Comparison of ENCODE assay signal across 13 mouse cellular contexts in genomic region chr10:98972359-98972758, GRCm38 (mm10).
"Had no signal": no experiment of that assay in that cellular context is flagged by ENCODE, and none has a peak within 500 bp of the region (broad histone marks: within the 10 kb centered on the region; RNA-seq: fewer than 3 reads in every experiment).

No protein-coding gene starts in this region.

- H3K27ac ChIP-seq: kidney, postnatal 0 days; limb, embryonic 15.5 days; liver, embryonic 12.5 days; neural tube, embryonic 15.5 days; stomach, postnatal 0 days had no signal

- H3K4me3 ChIP-seq: limb, embryonic 15.5 days; liver, embryonic 12.5 days; myocyte; neural tube, embryonic 15.5 days had no signal

- DNase-seq: kidney, adult 8-10 months; kidney, postnatal 36 days; lung, embryonic 14.5 days; lung, postnatal 10 days; lung, postnatal 4 days; midbrain, embryonic 14.5 days; thymus, postnatal 4 days had no signal

- H3K9me3 ChIP-seq: limb, embryonic 15.5 days; liver, embryonic 12.5 days; neural tube, embryonic 15.5 days had no signal

- ATAC-seq: liver, embryonic 12.5 days had no signal

- H3K9ac ChIP-seq: limb, embryonic 15.5 days; liver, embryonic 12.5 days; lung, embryonic 14.5 days; neural tube, embryonic 15.5 days had no signal

- H3K27me3 ChIP-seq: limb, embryonic 15.5 days; liver, embryonic 12.5 days; neural tube, embryonic 15.5 days had no signal

- H3K4me2 ChIP-seq: limb, embryonic 15.5 days; liver, embryonic 12.5 days; lung, embryonic 14.5 days; neural tube, embryonic 15.5 days had no signal
